Mouse (Mus musculus) liver, adult 2 months (tissue): Measurements from ENCODE around the gene Apoc2.
A peak's percentile ranks its signal among the peaks of the same experiment; 100 is the strongest.

Source experiments
- CTCF ChIP-seq: fragments of 200-500 bp; IDR thresholded peaks from 2 replicates; pipeline ENCODE4 v1.5.1; 2011; ENCODE audit warnings: low read depth, low read length, control low read depth
- POLR2A ChIP-seq: fragments of 200-500 bp; IDR thresholded peaks from 2 replicates; pipeline ENCODE4 v1.6.1; 2011; ENCODE audit warnings: low read length, control low read depth; ENCODE audit not compliant: insufficient read depth; ENCODE audit errors: extremely low read depth

DNA sequence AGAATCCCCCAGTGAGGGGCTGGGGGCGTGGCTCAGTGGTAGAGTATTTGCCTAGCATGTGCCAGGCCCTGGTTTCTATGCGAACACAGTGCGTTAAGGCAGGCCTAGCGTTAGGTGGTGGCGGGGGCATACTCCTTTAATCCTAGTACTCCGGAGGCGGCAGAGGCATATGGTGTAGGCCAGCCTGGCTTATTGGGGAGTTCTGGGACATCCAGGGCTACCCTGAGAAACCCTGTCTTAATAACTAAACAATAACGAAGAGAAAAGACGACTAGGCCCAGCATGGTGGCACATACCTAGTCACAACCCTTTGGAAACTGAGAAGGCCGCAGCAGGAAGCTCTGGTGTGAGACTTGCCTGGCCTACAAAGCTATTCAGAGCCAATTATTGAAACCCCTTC is 10.4 kb upstream of the Apoc2 start:
- 0 out of 2 replicates have a peak, but pooled peaks have one; percentile 1 for TF ChIP-seq CTCF
- TF ChIP-seq POLR2A = no peak
